Mouse (Mus musculus) forebrain, embryonic 11.5 days (tissue): ENCODE measurements at regions not wholly inside any gene's neighbourhood (a gene's known extent, or its start where the extent isn't known, plus 50 kb on each side); places are given as distances from the start of the nearest gene placed in this dataset.

Experiments
- ATAC-seq: fragments of 200-750 bp; cut with Nextera tagmentation; replicated peaks from 2 replicates; pipeline ENCODE4 v1.8.0; 2017; ENCODE audit warnings: moderate TSS enrichment; ENCODE audit not compliant: low FRiP score
- DNase-seq: peaks from one replicate; pipeline ENCODE4 v3.0.0-alpha.2; 2017; ENCODE audit warnings: low spot score
- H3K27ac ChIP-seq: fragments of 300-500 bp; sonication (generic); 2 replicates; pipeline ENCODE4 v1.5.1; 2014; ENCODE audit warnings: low read depth, low read length
- H3K27me3 ChIP-seq: fragments of 300-500 bp; sonication (generic); 2 replicates; pipeline ENCODE4 v1.6.1; 2014; ENCODE audit warnings: mild to moderate bottlenecking, low read length, mixed read lengths; ENCODE audit not compliant: control insufficient read depth, insufficient read depth
- H3K36me3 ChIP-seq: fragments of 300-500 bp; sonication (generic); 2 replicates; pipeline ENCODE4 v1.6.1; 2014; ENCODE audit warnings: mild to moderate bottlenecking, low read length, moderate library complexity, mixed read lengths; ENCODE audit not compliant: control insufficient read depth, insufficient read depth
- H3K4me1 ChIP-seq: fragments of 300-500 bp; sonication (generic); replicated peaks from 2 replicates; pipeline ENCODE4 v1.6.1; 2014; ENCODE audit warnings: low read length, mixed read lengths; ENCODE audit not compliant: control insufficient read depth, insufficient read depth
- H3K4me2 ChIP-seq: fragments of 300-500 bp; sonication (generic); 2 replicates; pipeline ENCODE4 v1.6.1; 2014; ENCODE audit warnings: low read depth, mild to moderate bottlenecking, low read length, moderate library complexity, mixed read lengths; ENCODE audit not compliant: severe bottlenecking
- H3K4me3 ChIP-seq: fragments of 300-500 bp; sonication (generic); 2 replicates; pipeline ENCODE4 v1.5.1; 2014; ENCODE audit warnings: low read depth, low read length
- H3K9ac ChIP-seq: fragments of 300-500 bp; sonication (generic); 2 replicates; pipeline ENCODE4 v1.6.1; 2014; ENCODE audit warnings: low read length
- H3K9me3 ChIP-seq: fragments of 300-500 bp; sonication (generic); 2 replicates; pipeline ENCODE4 v1.6.1; 2016; ENCODE audit warnings: low read length, mixed read lengths; ENCODE audit not compliant: control insufficient read depth
- WGBS: fragments of 180-500 bp; shearing (Covaris S2); extraction: QIAGEN DNeasy Blood & Tissue Kit; methylation state at CpG from one replicate; pipeline ENCODE4 v1.1.7; 2014; 5-methylcytosine and 5-hydroxymethylcytosine counted together

DNA sequence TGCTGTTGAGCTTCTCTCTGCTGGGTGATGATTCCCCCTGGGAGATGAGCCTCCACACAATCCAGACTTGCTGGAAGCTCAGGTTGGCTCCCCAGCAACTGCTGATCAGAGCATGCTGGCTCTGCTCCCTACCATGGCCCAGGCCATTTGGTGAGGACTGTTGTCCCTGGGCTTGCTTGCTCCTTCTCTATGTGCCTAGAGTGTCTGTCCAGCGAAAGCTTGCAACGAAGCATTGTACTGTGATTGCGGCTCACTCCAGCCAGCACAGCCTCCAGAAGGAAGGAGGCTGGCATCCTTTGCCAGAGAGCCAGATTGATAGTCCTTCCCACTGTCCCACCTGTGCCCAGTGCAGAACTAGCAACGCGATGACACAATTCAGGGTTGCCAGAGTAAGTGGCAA, 295.1 kb upstream of the Npvf start:
- Histone ChIP-seq H3K9ac (no peak overlapping the region), H3K4me2 (no peak overlapping the region), H3K4me1 (no peaks in the 10 kb centered on the region; the same call in 1 of the 2 replicates), H3K27me3 (no peaks in the 10 kb centered on the region), H3K9me3 (no peaks in the 10 kb centered on the region), H3K36me3 (no peaks in the 10 kb centered on the region), H3K4me3 (no peak overlapping the region), H3K27ac (no peak overlapping the region)
- 93% methylated on average over 5 of the region's 5 CpGs for WGBS
- ATAC-seq = no peak
- DNase-seq = peak; percentile 44

- DNase-seq (peak; percentile 47), ATAC-seq (no peak)
- Histone ChIP-seq H3K27me3 (no peaks in the 10 kb centered on the region), H3K9me3 (no peaks in the 10 kb centered on the region), H3K9ac (no peak overlapping the region), H3K4me1 (no peaks in the 10 kb centered on the region; the same call in 1 of the 2 replicates), H3K4me3 (no peak overlapping the region), H3K4me2 (no peak overlapping the region), H3K36me3 (no peaks in the 10 kb centered on the region), H3K27ac (no peak overlapping the region)
- 65% methylated on average over 11 of the region's 11 CpGs for WGBS
Observed at GRCm38 (mm10) chr6:50949883-50950583, 295.8 kb upstream of the Npvf start.

DNA sequence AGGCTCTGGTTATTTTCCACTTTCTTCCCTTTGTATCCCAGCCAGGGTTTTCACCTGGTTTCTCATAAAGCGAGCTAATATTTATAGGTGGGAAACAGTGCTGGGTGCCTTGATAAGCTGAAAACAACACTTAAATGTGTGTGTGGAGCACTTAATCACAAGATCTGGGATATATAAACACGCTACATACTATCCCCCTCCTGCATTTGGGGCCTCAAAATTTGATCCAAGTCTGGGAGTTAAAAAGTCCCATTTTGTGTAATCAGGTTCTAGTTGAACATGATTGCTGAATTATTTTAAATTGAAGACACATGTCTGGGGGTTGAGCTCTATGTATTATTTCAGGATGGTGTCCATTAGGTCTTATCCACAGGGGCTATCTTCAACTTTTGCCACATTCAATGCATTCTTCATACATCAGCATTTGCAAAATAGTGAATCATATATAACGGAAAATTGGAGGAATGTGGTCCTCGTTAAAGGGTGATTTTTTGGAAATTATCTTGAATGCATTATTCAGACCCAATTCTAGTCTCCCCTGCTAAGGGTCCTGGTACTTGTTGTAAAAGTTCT, 303.2 kb upstream of the Npvf start:
- no peak overlapping the region for H3K27ac ChIP-seq
- H3K4me3 ChIP-seq = no peak overlapping the region
- DNase-seq (peak; percentile 20), ATAC-seq (no peak)
- no peaks in the 10 kb centered on the region for H3K36me3 ChIP-seq
- no peaks in the 10 kb centered on the region for H3K4me1 ChIP-seq
- H3K4me2 ChIP-seq = no peak overlapping the region
- WGBS = 81% methylated on average over 4 of the region's 4 CpGs
- H3K9ac ChIP-seq = no peak overlapping the region
- no peaks in the 10 kb centered on the region for H3K9me3 ChIP-seq
- no peaks in the 10 kb centered on the region for H3K27me3 ChIP-seq

- no peaks in the 10 kb centered on the region for H3K36me3 ChIP-seq
- H3K9ac ChIP-seq = no peak overlapping the region
- no peaks in the 10 kb centered on the region for H3K9me3 ChIP-seq
- 83% methylated on average over 5 of the region's 5 CpGs for WGBS
- no peak overlapping the region for H3K27ac ChIP-seq
- no peaks in the 10 kb centered on the region for H3K4me1 ChIP-seq
- ATAC-seq (no peak), DNase-seq (peak; percentile 10)
- no peaks in the 10 kb centered on the region for H3K27me3 ChIP-seq
- H3K4me3 ChIP-seq = no peak overlapping the region
- H3K4me2 ChIP-seq = no peak overlapping the region
Observed at GRCm38 (mm10) chr6:50960341-50960740, 306.1 kb upstream of the Npvf start.

DNA sequence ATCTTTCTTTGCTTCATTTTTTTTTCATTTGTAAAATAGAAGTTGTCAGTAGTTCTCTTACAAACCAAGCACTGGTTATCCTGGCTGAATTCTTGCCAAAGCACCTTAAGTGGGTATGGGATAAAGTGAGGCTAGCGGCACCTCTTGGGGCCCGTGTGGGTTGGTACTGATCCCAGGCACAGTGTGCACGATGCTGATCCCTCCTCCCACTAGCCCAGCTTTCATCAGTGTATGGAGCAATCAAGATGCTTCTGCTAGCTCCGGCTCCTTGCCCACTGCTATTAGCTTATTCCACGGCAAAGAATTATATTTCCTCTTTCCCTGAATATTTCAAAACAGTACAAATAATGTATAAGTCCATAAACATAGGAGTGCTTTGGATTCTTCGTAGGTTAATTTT, 307.4 kb upstream of the Npvf start:
- H3K36me3 ChIP-seq = no peaks in the 10 kb centered on the region
- no peak overlapping the region for H3K9ac ChIP-seq
- no peak overlapping the region for H3K27ac ChIP-seq
- WGBS = 84% methylated on average over 6 of the region's 6 CpGs
- DNase-seq (peak; percentile 21), ATAC-seq (no peak)
- H3K4me1 ChIP-seq = no peaks in the 10 kb centered on the region
- H3K4me2 ChIP-seq = no peak overlapping the region
- no peak overlapping the region for H3K4me3 ChIP-seq
- no peaks in the 10 kb centered on the region for H3K9me3 ChIP-seq
- H3K27me3 ChIP-seq = no peaks in the 10 kb centered on the region

DNA sequence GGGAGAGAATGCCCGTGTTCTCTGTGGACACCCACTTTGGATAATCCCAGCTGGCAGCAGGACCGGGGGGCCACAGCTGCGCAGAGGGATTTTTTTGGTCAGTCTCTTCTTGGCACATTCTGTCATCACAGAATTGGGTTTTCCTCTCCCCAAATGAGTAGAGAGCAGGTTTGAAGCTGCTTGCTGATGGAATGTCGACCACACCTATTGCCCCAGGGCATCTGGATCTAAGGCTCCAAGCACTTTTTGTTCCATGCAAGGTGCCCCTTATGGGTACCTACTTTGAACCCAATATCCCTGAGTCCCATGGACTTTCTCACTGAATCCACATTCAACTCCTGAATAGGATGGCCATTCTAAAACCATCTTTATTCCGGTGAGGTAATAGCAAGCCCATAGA, 314.3 kb upstream of the Npvf start:
- no peaks in the 10 kb centered on the region for H3K9me3 ChIP-seq
- ATAC-seq (no peak), DNase-seq (peak; percentile 37)
- H3K4me2 ChIP-seq = no peak overlapping the region
- WGBS = 89% methylated on average over 5 of the region's 5 CpGs
- H3K9ac ChIP-seq = no peak overlapping the region
- H3K27me3 ChIP-seq = no peaks in the 10 kb centered on the region
- H3K36me3 ChIP-seq = no peaks in the 10 kb centered on the region
- H3K4me3 ChIP-seq = no peak overlapping the region
- no peak overlapping the region for H3K27ac ChIP-seq
- H3K4me1 ChIP-seq = no peaks in the 10 kb centered on the region

DNA sequence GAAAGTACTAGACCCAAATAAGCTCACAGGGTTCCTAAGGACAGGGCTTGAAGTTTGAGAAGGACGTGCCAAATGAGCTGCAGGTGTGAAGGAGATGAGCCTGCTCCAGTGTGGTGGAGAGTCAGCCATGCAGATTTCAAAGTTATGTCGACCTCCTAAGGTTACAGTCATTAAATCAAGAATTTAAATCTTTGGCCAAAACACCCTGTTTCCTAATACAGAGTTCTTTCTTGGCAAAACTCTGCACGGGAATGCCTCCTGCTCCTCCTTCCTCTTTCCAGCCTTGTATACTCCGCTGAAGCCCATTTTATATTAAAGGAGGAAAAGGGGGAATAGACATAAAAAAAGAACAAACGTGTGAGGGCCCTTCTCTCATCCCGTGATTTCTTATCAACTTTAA, 315.1 kb upstream of the Npvf start:
- no peaks in the 10 kb centered on the region for H3K4me1 ChIP-seq
- H3K4me2 ChIP-seq = no peak overlapping the region
- H3K36me3 ChIP-seq = no peaks in the 10 kb centered on the region
- ATAC-seq (no peak), DNase-seq (no peak)
- H3K9me3 ChIP-seq = no peaks in the 10 kb centered on the region
- no peak overlapping the region for H3K9ac ChIP-seq
- no peak overlapping the region for H3K27ac ChIP-seq
- 75% methylated on average over 6 of the region's 6 CpGs for WGBS
- H3K27me3 ChIP-seq = no peaks in the 10 kb centered on the region
- no peak overlapping the region for H3K4me3 ChIP-seq

GRCm38 (mm10) chr6:50969997-50970396, 315.8 kb upstream of the Npvf start:
- DNase-seq (peak; percentile 10), ATAC-seq (no peak)
- Histone ChIP-seq H3K4me3 (no peak overlapping the region), H3K27ac (no peak overlapping the region), H3K4me1 (no peaks in the 10 kb centered on the region), H3K9me3 (no peaks in the 10 kb centered on the region), H3K36me3 (no peaks in the 10 kb centered on the region), H3K9ac (no peak overlapping the region), H3K27me3 (no peaks in the 10 kb centered on the region), H3K4me2 (no peak overlapping the region)
- WGBS = 91% methylated on average over 7 of the region's 7 CpGs

DNA sequence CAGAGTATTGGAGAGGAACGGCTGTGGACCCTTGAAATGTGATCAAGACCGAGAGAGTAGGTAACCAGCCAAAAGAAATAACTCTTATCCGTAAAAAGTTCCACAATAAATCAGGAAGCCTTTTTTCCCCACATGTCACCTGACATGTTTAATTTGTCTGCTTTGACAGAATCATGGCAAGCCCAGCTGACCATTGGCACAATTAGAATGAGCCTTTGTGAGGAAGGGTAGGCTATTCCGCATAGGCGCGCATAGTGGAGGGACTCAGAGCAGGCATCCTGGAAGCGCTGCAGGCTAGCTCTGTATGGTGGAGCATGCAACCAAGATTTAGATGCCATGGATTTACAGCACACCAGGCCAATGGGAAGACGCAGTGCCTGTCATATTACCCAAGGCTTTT, 316.5 kb upstream of the Npvf start:
- H3K4me2 ChIP-seq = no peak overlapping the region
- no peaks in the 10 kb centered on the region for H3K36me3 ChIP-seq
- DNase-seq = peak; percentile 10
- WGBS = 90% methylated on average over 8 of the region's 8 CpGs
- H3K27ac ChIP-seq = no peak overlapping the region
- no peak for ATAC-seq
- H3K27me3 ChIP-seq = no peaks in the 10 kb centered on the region
- no peaks in the 10 kb centered on the region for H3K9me3 ChIP-seq
- H3K4me3 ChIP-seq = no peak overlapping the region
- H3K9ac ChIP-seq = no peak overlapping the region
- no peaks in the 10 kb centered on the region for H3K4me1 ChIP-seq
